Mouse (Mus musculus) gastrocnemius, postnatal 4 days (tissue): ENCODE data around the gene Cela3a. TPM values are rescaled to one million over a fixed set of nuclear protein-coding genes. Genes with fewer than 3 reads are reported as not detected.

Experiments
- DNase-seq, 2 experiments: peaks; one replicate each; pipeline ENCODE4 v3.0.0; 2021 to 2022; ENCODE audit warnings: low spot score in 2 of 2, mixed read lengths in 2 of 2
- total RNA-seq, 2 experiments: library from RNA; stranded (reverse); gene quantifications; 2 replicates each; pipeline ENCODE4 v1.2.3; 2021

Gene Cela3a
- total RNA-seq, 2 experiments from 2014 or later = 0.34 TPM; not detected in 1

DNA sequence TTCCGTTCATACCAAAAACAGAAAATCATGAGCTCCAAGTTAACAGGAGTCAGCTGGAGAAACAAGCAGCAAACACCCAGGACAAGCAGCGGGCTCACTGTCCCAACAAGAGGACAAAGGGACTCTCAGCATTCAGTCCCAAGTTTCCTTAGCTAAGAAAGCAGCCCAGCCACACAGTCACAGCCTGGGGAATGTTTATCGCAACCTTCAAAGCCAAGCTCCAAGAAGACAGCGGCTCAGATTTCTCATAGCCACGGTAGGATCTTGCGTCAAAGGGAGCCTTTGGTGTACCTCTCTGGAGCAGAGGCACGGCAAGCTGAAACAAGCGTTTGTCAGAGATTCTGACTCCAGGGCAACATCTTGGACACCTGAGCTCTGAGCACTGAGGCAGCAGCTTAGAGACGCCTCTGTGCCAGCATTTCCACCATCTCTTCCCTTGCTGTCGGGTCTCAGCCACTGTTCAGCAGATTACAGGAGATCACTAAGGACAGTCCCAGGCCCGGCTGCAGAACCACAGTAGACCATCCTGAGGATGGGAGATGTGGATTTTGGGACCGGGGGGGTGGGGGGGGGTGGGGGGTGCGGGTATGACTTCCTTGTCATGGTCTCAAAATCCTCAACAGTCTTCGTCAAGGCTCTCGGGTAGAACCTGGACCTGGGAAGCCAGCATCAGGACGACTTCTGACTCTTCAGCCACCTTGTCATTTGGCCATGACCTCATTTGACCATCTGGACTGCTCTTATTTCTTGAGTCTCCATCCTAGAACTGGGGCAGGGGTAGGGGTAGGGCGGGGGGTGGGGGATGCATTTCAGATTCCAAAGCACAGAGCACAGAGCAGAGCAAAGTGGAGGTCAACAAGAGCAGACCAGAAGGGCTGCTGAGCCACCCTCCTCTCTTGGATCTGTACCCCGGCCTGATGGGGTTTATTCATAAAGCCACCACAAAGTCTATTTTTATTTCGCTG, 34.0 kb downstream of the Cela3a start:
- DNase-seq = no peak

DNA sequence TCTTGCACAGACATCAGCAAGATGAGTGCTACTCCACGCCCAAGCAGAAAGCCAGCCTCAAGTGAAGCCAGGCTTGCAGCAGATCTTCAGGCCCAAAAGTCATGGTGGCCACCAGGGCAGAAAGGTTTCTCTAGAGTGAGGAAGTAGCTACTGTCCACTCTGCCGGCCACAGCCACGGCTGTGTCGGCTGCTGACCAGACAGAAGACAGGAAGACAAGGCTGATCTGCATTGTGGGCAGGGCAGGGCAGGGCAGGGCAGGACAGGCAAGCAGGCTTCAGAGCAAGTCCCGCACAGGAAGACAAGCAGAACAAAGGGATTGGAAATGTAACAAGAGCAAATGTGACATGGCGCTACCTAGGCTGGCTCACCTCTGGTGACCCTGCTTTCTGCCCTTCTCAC, 35.9 kb downstream of the Cela3a start:
- no peak for DNase-seq

DNA sequence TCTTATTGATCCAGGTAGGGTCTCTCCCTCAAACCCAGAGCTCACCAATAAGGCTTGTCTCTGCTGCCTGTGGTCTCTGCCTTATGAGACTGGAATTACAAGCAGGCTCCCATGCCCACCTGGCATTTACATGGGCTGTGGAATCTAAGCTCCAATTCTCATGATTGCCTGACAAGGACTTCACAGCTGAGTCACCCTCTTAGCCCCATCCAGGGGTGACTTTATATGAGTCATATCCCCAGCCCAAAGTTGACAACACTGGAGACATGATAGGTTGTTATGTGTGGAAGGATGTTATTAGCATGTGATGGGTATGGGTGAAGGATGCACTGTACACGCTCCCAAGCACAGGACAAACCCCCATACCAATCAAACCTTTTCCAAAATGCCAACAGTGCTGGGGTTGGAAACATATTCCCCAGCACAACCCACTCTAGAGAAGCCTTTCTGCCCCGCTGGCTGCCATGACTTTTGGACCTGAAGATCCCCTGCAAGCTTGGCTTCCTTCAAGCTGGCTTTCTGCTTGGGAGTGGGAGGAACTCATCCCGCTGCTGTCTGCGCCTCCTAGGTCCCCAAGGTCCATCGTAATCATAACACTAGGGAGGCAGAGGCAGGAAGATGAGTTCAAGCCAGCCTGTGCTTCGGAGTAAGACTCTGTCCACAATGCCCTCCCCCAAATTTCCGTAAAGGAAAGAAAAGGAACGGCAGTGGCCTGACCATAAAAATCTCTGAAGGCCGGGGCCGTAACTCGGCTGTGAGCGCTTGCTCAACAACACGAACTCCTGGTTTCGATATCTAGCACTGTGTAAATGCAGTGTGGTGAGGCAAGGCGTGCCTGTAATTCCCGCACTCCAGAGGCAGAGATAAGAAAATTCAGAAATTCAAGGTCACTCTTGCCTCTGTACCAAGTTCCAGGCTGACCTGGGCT, 37.7 kb downstream of the Cela3a start:
- DNase-seq = no peak

DNA sequence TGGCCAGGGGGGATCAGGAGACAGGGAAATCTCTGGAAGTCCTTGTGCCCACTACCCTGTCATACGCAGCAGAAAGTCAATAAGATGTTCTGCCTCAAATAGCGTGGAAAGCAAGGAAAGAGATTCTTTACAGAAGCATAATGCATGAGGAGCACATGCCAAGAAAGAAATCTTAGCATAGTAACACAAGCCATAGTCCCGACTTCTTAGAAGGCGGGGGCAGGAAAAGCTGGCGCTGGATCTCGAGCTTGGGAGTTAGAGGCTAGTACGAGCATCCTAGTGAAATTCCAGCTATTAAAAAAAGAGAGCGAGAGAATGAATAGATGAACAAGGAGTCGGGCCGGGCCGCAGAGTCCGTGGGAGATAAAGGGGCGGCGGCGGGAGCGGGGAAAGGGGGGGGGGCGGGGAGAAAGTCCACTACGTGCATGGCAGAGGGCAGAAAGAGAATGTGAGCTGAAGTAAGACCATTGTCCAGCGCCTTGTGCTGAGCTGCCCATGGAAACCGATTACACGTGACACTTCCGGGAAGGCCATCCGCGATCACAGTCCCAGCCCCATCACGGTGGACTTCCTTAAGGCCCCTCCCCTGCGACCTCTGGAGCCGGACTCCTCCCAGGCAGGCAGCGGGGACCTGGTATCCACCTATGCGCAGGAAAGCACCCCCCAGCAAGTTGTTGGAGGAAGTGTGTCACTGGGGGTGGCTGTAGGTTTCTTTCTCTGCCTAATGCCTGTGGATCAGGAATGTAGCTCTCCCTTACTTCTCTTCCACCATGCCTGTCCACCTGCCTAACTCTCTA, 39.4 kb downstream of the Cela3a start:
- peak in 1 of 2 experiments; percentile 39 for DNase-seq

DNA sequence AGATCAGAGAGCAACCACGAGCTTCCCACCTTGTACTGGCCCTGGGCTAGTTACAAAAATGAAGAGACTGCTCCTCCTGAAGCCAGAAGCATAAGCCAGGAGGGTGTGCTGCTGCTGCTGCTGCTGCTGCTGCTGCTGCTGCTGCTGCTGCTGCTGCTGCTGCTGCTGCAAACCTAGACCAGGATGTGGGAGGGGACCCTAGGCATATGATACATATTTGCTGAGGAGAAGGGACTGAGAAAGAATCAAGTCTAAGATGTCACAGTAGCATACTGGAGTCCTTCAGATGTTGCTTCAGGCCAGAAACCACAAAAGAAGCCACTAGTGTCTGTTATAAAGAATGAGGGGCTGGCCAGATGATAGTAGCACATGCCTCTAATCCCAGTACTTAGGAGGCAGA, 41.4 kb downstream of the Cela3a start:
- no peak for DNase-seq

DNA sequence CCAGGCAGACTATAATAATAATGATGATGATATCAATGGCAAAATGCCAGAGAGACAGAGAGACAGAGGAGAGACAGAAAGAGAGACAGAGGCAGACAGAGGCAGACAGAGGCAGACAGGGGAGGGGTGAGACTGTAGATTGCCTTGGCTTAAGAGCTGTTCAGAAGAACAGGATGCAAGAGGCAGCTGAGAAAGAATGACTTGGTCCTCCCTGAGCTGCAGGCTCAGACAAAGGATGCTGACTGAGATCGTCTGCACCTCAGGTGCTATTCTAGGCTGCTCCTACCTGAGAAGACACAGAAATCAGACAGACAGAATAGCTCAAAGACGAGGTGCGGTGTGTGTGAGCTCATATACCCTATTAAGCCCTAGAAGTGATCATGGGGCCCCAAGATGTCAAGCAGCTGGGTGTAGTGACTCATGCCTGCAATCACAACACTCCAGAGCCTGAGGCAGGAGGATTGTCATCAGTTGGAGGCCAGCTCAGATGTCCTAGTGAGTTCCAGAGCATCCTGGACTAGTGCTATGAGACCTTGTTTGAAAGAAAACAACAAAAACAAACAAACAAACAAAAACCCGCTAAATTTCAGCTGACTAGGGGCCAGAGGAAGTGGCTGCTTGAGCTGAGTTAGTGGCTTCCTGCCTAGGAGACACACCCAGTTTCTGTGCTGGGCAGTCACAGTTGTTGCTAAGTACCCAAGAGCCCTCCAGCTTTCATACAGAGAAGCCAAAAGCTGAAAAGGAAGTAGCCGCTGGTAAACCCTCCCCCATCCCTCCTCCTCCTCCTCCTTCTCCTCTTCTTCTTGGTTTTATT, 42.1 kb downstream of the Cela3a start:
- DNase-seq = no peak

DNA sequence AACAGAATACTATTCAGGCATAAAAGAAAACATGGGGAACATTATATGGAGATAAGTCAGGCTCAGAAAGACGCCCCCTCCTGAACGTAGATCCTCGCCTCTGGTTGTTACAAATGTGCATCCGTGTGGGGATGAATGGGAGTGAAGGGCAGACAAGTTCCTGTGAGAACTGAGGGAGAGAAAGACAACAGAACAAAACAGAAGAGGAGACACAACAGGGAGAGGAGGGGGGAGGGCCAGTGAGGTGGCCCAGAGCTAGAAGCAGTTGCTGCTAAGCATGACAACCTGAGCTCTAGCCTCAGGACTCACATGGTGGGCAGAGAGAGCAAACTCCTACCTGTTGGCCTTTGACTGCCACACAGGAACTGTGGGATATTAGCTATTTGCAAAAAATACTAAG, 43.5 kb downstream of the Cela3a start:
- no peak for DNase-seq

DNA sequence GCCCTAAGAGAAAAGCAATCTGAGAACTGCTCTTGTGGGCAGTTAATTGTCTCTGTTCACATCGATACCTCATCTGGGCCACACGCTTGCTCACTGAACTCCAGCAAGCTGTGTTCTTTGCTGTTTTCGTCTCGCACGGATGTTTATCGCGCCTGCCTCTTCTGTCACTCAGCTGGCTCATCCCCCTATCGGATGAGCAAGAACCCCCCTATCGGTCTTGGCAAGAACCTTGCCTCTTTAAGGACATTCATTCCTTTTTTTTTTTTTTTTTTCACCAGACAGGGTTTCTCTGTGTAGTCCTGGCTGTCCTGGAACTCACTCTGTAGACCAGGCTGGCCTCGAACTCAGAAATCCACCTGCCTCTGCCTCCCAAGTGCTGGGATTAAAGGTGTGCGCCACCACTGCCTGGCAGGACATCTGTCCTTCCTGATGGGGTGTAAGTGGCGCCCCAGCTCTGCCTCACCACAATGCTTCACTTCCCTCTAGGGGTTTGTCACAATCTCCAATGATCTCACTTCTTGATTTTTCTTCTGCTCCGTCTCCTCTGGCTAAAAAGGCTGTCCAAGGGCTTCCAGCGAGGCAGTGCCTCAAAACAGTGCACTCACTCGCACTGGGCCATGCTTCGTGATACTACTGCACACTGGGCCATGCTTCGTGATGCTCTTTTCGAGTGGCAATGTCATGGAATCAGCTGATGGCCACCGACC, 44.1 kb downstream of the Cela3a start:
- no peak for DNase-seq

DNA sequence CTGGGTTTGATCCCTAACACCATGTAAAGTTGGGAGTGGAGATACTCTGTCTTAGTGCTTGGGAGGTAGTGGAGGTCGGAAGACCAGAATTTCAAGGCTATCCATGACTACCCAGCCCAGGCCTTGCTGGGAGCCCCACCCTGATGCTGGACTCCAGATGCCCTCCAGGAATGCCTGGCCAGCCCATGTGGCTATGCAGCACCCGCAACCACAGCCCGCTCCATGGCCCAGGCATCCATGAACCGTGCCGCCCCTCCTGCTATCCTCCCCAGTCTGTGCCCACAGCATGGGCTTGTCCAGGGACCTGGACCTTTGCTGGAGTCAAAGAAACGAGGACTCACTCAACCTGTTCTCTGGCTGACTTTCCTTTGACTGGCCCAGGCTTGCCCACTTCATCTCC, 44.8 kb downstream of the Cela3a start:
- no peak for DNase-seq

DNA sequence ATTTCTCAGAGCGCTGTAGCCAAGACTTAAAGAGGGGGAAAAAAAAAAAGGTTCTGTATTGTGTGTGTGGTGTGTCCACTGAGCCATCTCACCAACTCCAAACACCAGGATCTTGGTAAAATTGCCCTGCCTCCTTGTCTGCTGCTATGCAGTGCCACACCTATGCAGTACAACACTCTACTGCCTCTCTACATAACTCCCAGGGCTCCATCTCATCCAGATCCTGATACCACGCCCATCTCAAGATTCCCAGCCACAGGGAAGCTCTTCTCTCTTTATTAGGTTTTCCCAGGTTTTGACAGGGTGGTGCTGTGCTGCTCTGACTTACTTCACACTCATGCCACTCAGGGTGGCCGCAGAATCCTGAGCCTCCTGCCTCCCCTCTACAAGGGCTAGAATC, 48.6 kb downstream of the Cela3a start:
- no peak for DNase-seq

DNA sequence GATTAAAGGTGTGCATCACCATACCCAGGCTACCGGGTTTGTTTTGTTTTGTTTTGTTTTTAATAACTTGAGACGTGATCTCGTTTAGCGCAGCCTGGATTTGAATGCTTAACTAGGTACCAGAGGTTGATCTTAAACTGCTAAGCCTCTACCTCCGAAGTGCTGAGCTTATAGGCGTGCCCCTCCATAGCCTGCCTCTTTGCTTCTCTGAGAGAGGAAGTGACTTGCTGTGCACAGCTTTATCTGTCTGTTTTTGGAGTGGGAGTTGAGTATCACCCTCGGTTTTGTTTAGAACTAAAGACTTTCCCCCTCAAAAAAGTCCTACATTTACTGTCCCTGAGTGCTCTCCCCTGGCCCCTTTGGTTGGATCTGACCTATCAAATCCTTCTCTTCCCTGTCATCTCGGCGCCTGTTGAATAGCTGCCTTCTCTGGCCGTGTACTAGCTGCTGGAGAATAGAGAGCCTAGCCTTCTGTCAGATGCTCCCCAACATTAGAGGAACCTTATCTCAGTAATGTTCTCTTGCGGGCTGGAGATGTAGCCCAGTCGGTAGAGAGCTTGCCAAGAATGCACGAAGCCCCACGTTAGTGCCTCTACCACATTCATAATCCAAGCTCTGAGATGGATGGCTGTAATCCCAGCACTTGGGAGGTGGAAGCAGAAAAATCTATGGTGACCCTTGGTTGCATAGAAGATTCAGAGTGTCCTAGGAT, 51.1 kb downstream of the Cela3a start:
- no peak for DNase-seq

DNA sequence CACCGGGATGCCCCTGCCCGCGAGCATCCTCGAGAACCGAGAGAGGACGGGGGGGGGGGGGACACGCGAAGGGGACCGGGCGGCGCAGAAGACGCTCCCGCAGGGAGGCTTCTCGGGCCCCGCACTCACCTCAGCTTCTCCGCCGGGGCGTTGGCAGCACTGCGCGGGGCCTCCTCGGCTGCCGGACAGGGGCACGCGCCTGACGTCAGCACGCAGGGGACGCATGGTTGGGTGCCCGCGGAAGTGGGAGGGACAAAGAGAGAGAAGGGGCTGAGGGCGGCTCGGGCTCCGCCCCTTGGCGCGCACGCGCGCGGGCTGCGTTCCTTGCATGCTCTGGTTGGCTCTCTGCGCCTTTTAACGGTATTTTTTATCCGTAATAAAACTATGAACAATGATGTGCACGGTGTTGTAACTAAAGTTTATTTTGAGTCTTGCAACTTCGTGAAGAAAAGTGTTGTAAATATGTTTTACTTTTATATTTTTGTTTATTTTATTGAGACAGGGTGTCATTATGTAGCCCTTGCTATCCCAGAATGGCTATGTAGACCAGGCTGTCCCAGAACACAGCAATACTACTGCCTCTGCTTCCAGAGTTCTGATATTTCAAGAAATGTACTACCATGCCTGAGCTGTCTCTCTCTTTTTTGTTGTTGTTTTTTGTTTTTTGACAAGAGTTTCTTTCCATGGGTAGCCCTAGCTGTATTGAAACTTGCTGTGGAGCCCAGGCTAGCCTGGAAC, 51.9 kb downstream of the Cela3a start, which contains the start of gene Cdc42:
TSS of gene Cdc42 (minus strand) at position 204 of the 738 bp plus-strand sequence.
- peak; percentile 97 to 99 for DNase-seq

DNA sequence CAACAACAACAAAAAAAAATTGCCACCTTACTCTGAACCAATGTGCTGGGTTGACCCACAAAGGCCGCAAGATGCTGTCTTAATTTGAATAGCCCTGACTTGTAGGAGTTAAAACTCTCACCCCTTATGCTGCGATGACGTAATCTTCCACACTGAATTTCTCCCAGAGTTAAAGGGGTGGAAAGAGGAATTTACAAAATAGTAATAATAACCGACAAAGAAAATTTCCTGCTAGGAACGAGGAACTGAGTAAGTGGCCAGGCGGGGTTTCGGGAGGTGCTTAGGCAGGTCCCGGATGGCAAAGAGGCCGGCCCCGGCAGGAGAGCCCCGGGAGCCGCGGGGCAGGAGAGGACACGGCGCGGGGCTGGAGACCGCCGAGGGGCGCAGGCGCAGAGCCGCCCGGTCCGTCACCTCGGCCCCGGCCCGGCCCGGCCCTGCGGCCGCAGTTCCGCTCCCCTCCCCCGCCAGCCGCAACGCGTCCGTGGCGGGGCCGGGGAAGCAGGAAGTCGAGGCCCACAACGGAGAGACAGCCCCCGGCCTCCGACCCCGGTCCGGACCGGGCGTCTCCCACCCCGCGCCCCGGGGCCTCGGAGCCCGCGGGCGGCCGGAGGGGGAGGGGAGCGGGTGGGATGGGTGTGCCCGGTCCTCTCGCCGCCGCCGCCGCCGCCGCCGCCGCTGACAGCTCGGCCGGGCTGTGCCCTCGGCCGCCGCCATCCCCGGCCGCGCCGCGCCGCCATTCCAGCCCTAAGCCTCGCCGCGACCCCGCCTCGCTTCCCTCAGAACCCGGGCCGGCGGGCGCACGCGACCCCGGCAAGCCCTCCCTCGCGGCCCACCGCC, 52.7 kb downstream of the Cela3a start:
- peak; percentile 52 to 76 for DNase-seq
